Mouse (Mus musculus): ENCODE data around the gene Irs2. TPM values are rescaled to one million over a fixed set of nuclear protein-coding genes. Genes with fewer than 3 reads are reported as not detected.

Irs2 gene
- polyA plus RNA-seq (2016; fragmentation: Nextera tagmentation; extraction: Ambion mirVana), result 5.8 and 9.7 TPM in 2 replicates

DNA sequence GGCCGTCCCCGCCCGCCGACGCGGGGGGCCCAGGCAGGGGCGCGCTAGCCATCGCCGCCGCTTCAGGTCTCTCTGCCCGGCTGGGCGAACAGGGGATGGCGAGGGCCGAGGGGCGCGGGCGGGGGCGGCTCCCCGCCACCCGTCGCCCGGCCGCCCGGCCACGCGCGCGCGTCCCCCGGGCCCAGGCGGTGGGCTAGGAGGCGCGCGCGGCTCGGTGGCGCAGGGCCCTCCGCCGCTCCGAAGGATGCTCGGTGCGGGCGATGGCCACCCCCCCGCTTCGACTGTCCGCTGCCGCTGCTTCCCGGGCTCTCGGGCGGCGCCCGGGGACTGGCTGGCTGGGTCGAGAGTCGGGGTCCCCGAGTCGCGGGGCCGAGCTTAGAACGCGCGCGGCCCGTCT lies at the start of gene Irs2:
Gene Irs2, minus strand, starts transcription at position 80 of the 397 bp plus-strand sequence.
- Histone ChIP-seq H3K27me3 (ENCODE audit: low read depth, poor library complexity, severe bottlenecking) (peaks cover 18% of the 10 kb centered on the region), H3K27ac (peak within 1 kb of the TSS; percentile 97), H3K4me1 (peaks cover 66% of the 10 kb centered on the region), H3K4me3 (peak within 1 kb of the TSS; percentile 91), H3K9me3 (replicated peaks) (no peaks in the 10 kb centered on the region), H3K36me3 (peaks cover 28% of the 10 kb centered on the region)
- 1% methylated on average over 62 of the region's 64 CpGs for WGBS
- no peak for DNase-seq (ENCODE audit: low spot score)

DNA sequence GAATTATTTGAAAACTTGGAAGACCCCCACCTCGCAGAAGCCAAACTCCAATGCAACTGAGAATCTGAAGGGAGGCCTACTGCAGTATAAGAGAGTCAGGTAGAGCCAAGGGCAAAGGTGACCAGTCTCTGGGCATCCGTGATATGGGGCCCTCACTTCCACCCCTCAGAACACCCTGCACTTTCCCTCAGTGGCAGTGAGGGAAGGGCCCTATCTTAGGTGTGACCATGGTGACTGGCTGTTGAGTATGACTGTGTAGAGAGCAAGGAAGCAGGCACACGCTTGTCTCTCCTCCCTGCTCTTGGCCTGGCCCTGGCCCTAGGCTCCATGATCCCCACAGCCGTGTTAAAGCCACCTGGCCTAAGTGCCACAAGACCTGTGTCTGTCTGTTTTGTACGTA lies 48.4 kb upstream of the Irs2 start:
- H3K4me3 ChIP-seq, result no peak overlapping the region
- H3K9me3 ChIP-seq (replicated peaks), result no peaks in the 10 kb centered on the region
- peaks cover 40% of the 10 kb centered on the region for H3K4me1 ChIP-seq
- no peaks in the 10 kb centered on the region for H3K36me3 ChIP-seq
- WGBS, result 89% methylated on average over 5 of the region's 5 CpGs
- no peak for DNase-seq (ENCODE audit: low spot score)
- 0 out of 2 replicates have a peak, but pooled peaks cover 7% of the 10 kb centered on the region for H3K27me3 ChIP-seq (ENCODE audit: low read depth, poor library complexity, severe bottlenecking)
- H3K27ac ChIP-seq, result no peak overlapping the region; the same call in 1 of the 2 replicates

GRCm38 (mm10) chr8:11056175-11056563 lies 47.9 kb upstream of the Irs2 start:
- Histone ChIP-seq H3K9me3 (replicated peaks) (no peaks in the 10 kb centered on the region), H3K36me3 (no peaks in the 10 kb centered on the region), H3K27ac (no peak overlapping the region; the same call in 1 of the 2 replicates), H3K27me3 (ENCODE audit: low read depth, poor library complexity, severe bottlenecking) (0 out of 2 replicates have a peak, but pooled peaks cover 7% of the 10 kb centered on the region), H3K4me3 (no peak overlapping the region), H3K4me1 (peaks cover 40% of the 10 kb centered on the region)
- 95% methylated on average over 8 of the region's 8 CpGs for WGBS
- no peak for DNase-seq (ENCODE audit: low spot score)

DNA sequence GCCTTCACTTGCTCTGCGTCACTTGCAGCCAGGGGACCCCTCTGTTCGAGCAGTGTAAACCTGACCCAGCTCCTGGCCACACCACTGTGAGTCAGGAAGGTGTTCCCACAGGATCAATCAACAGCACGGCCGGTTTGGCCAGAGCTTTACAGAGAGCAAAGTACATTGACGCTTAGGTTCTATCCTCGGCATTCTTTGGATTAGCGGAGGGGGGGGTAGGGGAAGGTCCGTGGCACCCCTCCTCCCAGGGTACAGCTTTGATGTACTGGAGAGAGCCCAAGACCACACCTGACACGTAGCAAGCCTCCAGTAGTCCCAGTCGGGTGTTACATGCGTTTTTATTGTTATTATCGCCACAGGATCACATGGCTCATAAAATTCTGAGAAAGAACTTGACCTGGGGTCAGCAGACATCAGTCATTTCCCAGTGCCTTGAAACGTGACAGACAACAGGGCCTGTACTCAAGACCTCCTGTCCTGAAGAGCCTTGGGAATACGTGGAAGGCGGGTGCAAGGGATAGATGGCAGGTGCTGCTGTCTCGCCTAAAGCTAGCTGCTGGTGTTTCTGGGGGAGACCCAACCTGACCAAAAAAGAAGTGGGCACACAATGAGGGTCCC lies 47.4 kb upstream of the Irs2 start:
- Histone ChIP-seq H3K27me3 (ENCODE audit: low read depth, poor library complexity, severe bottlenecking) (0 out of 2 replicates have a peak, but pooled peaks cover 8% of the 10 kb centered on the region), H3K4me3 (no peak overlapping the region), H3K27ac (peak overlapping the region; percentile 20; the same call in 1 of the 2 replicates), H3K4me1 (peaks cover 40% of the 10 kb centered on the region), H3K36me3 (no peaks in the 10 kb centered on the region), H3K9me3 (replicated peaks) (no peaks in the 10 kb centered on the region)
- no peak for DNase-seq (ENCODE audit: low spot score)
- WGBS, result 63% methylated on average over 16 of the region's 16 CpGs

DNA sequence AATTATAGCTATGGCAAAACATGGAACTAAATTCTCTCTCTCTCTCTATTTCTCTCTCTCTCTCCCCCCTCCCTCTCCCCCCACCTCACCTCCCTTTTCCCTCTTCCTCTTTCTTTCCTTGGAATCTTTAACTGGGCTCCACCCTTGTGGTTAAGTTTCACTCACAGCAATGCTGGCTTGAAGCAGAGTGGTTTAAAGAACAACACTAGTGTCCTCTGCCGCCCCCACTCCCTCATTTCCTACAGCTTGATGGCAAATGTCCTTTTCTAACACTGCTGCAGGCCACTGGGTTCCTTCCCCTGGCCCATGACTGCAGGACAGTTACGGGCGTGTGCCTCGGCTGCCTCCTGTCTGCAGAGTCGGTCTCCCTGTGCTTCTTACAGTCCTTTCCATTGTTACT lies 41.6 kb upstream of the Irs2 start:
- 71% methylated on average over 5 of the region's 5 CpGs for WGBS
- no peak overlapping the region for H3K4me3 ChIP-seq
- H3K27me3 ChIP-seq (ENCODE audit: low read depth, poor library complexity, severe bottlenecking), result 0 out of 2 replicates have a peak, but pooled peaks cover 4% of the 10 kb centered on the region
- H3K36me3 ChIP-seq, result no peaks in the 10 kb centered on the region
- peaks cover 5% of the 10 kb centered on the region for H3K4me1 ChIP-seq
- no peaks in the 10 kb centered on the region for H3K9me3 ChIP-seq (replicated peaks)
- no peak for DNase-seq (ENCODE audit: low spot score)
- H3K27ac ChIP-seq, result no peak overlapping the region

DNA sequence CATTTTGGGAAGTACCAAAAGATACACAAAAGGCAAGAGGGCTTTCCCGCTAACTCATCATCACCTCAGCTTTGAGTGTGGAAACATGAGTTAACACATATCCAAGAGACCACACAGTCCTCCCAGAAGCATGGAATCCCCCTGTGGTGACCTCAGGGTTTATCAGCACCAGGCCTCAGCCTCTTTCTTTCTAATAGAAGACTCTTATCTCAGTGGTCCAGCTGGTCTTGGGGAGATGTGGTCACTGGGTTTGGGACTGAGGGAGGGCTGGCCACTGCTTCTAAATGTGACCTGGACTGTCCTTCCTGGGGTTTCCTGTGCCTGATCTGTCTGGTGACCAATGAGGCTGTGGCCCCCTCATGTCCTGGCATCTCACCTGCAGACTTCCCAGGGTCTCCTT lies 39.6 kb upstream of the Irs2 start:
- Histone ChIP-seq H3K9me3 (replicated peaks) (no peaks in the 10 kb centered on the region), H3K36me3 (no peaks in the 10 kb centered on the region), H3K4me1 (peaks cover 9% of the 10 kb centered on the region; the same call in 1 of the 2 replicates), H3K4me3 (no peak overlapping the region), H3K27me3 (ENCODE audit: low read depth, poor library complexity, severe bottlenecking) (0 out of 2 replicates have a peak, but pooled peaks cover 4% of the 10 kb centered on the region), H3K27ac (no peak overlapping the region)
- DNase-seq (ENCODE audit: low spot score), result no peak
- 85% methylated on average over 1 of the region's 1 CpGs for WGBS

- no peak overlapping the region for H3K27ac ChIP-seq
- H3K27me3 ChIP-seq (ENCODE audit: low read depth, poor library complexity, severe bottlenecking), result peaks cover 3% of the 10 kb centered on the region; the same call in 1 of the 2 replicates
- no peaks in the 10 kb centered on the region for H3K36me3 ChIP-seq
- no peaks in the 10 kb centered on the region for H3K9me3 ChIP-seq (replicated peaks)
- DNase-seq (ENCODE audit: low spot score), result no peak
- 86% methylated on average over 11 of the region's 11 CpGs for whole genome bisulfite sequencing
- H3K4me1 ChIP-seq, result peaks cover 9% of the 10 kb centered on the region; the same call in 1 of the 2 replicates
- H3K4me3 ChIP-seq, result no peak overlapping the region
Measured at GRCm38 (mm10) chr8:11044660-11045059, 36.4 kb upstream of the Irs2 start.

DNA sequence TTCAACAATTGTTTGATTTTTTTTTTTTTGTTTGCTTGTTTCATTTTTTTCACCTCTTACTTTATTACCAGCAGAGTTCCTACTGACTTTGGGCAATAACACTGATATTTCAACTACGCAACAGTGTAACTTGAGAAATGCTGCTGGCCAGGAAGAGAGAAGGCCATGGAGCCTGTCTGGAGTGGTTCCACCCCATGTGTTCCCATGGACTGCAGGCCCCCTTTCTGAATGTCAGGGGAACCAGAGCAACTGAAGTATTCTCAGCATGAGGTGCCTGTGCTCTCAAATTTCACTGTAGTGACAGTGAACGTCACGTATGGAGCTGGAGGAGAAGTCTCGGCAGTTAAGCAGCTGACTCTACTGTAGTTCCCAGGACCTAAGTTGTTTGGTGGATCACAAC lies 35.3 kb upstream of the Irs2 start:
- Histone ChIP-seq H3K36me3 (no peaks in the 10 kb centered on the region), H3K27me3 (ENCODE audit: low read depth, poor library complexity, severe bottlenecking) (peaks cover 3% of the 10 kb centered on the region; the same call in 1 of the 2 replicates), H3K27ac (peak overlapping the region; percentile 30; the same call in 1 of the 2 replicates), H3K4me3 (no peak overlapping the region), H3K4me1 (peaks cover 9% of the 10 kb centered on the region; the same call in 1 of the 2 replicates), H3K9me3 (replicated peaks) (no peaks in the 10 kb centered on the region)
- 69% methylated on average over 4 of the region's 4 CpGs for WGBS
- DNase-seq (ENCODE audit: low spot score), result no peak

DNA sequence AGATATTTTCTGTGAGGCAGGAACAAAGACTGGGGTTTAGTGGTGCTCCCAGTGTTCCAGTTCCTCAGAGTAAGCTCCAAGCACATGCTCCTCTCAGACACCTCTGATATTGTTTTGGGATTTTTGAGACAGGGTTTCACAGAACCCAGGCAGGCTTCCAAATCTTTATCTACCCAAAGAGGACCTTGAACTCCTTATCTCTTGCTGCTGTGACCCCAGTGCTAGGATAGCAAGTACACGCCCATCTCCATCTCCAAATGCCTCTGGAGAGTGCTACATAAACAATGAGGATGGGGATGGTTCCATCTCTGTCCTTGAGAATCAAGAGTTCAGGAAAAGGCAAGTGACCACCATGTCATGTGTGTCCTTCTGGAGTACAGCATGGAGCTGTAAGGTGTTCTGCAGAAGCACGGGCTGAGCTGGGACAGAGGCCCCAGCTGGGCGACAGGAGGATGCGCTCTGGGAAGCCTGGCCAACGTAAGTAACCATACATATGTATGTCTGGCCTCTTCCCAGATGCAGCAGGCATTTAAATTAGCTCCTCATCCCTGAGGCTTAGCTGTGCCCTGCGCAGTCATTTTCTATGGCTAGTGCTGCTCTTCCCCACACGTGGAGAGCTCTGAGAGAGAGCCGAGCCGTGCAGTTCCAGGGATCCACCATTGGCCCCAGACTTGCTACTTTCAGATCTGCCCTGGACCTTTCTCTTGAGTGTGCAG lies 34.8 kb upstream of the Irs2 start:
- H3K27me3 ChIP-seq (ENCODE audit: low read depth, poor library complexity, severe bottlenecking), result peaks cover 3% of the 10 kb centered on the region; the same call in 1 of the 2 replicates
- H3K36me3 ChIP-seq, result no peaks in the 10 kb centered on the region
- H3K4me3 ChIP-seq, result no peak overlapping the region
- WGBS, result 81% methylated on average over 9 of the region's 9 CpGs
- DNase-seq (ENCODE audit: low spot score), result no peak
- peaks cover 9% of the 10 kb centered on the region; the same call in 1 of the 2 replicates for H3K4me1 ChIP-seq
- peak overlapping the region; percentile 30; the same call in 1 of the 2 replicates for H3K27ac ChIP-seq
- H3K9me3 ChIP-seq (replicated peaks), result no peaks in the 10 kb centered on the region

DNA sequence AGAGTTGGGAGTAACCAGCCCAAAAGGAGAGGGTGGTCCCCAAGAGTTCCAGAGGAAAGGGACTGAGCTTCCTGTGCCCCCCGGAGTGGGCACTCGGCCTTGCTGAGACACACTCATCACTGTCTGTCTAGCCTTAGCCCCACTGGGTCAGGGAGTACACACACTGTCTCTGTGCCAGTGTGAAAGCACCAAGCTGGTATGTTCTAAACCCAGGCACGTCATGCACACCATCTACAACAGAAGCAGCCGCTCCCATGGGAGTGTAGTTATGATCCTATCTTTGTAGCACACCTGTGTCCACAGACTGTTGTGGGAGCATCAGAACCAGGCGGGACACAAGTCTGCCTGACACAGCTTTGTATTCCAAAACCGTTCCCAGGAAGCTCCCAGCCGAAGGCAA lies 31.8 kb upstream of the Irs2 start:
- peaks cover 6% of the 10 kb centered on the region; the same call in 1 of the 2 replicates for H3K27me3 ChIP-seq (ENCODE audit: low read depth, poor library complexity, severe bottlenecking)
- no peaks in the 10 kb centered on the region for H3K36me3 ChIP-seq
- H3K4me1 ChIP-seq, result peaks cover 18% of the 10 kb centered on the region; the same call in 1 of the 2 replicates
- H3K27ac ChIP-seq, result no peak overlapping the region
- DNase-seq (ENCODE audit: low spot score), result no peak
- no peak overlapping the region for H3K4me3 ChIP-seq
- H3K9me3 ChIP-seq (replicated peaks), result no peaks in the 10 kb centered on the region
- 88% methylated on average over 7 of the region's 7 CpGs for WGBS

- H3K36me3 ChIP-seq, result no peaks in the 10 kb centered on the region
- WGBS, result 91% methylated on average over 5 of the region's 5 CpGs
- no peak for DNase-seq (ENCODE audit: low spot score)
Measured at GRCm38 (mm10) chr8:11038788-11039187, 30.5 kb upstream of the Irs2 start.

GRCm38 (mm10) chr8:11038367-11038766 lies 30.1 kb upstream of the Irs2 start:
- Histone ChIP-seq H3K27me3 (ENCODE audit: low read depth, poor library complexity, severe bottlenecking) (peaks cover 6% of the 10 kb centered on the region; the same call in 1 of the 2 replicates), H3K4me3 (no peak overlapping the region), H3K36me3 (no peaks in the 10 kb centered on the region), H3K9me3 (replicated peaks) (no peaks in the 10 kb centered on the region), H3K27ac (no peak overlapping the region), H3K4me1 (peaks cover 13% of the 10 kb centered on the region; the same call in 1 of the 2 replicates)
- 91% methylated on average over 5 of the region's 5 CpGs for WGBS
- no peak for DNase-seq (ENCODE audit: low spot score)

More at GRCm38 (mm10) chr8:11038788-11039187, 30.5 kb upstream of the Irs2 start:
- Histone ChIP-seq H3K4me3 (no peak overlapping the region), H3K27me3 (ENCODE audit: low read depth, poor library complexity, severe bottlenecking) (peaks cover 6% of the 10 kb centered on the region; the same call in 1 of the 2 replicates), H3K27ac (no peak overlapping the region), H3K9me3 (replicated peaks) (no peaks in the 10 kb centered on the region), H3K4me1 (peaks cover 17% of the 10 kb centered on the region; the same call in 1 of the 2 replicates)

GRCm38 (mm10) chr8:11036790-11037189 lies 28.5 kb upstream of the Irs2 start:
- H3K4me1 ChIP-seq, result peaks cover 9% of the 10 kb centered on the region; the same call in 1 of the 2 replicates
- H3K36me3 ChIP-seq, result no peaks in the 10 kb centered on the region
- peaks cover 10% of the 10 kb centered on the region; the same call in 1 of the 2 replicates for H3K27me3 ChIP-seq (ENCODE audit: low read depth, poor library complexity, severe bottlenecking)
- 90% methylated on average over 3 of the region's 3 CpGs for WGBS
- no peak overlapping the region for H3K4me3 ChIP-seq
- H3K9me3 ChIP-seq (replicated peaks), result no peaks in the 10 kb centered on the region
- DNase-seq (ENCODE audit: low spot score), result no peak
- H3K27ac ChIP-seq, result no peak overlapping the region

Measured in limb, embryonic 10.5 days (tissue).